Mouse (Mus musculus) megakaryocyte progenitor cell, adult 5-6 weeks (primary cell): Measurements from ENCODE around the gene Gm20498. TPM values are rescaled to one million over a fixed set of nuclear protein-coding genes. Genes with fewer than 3 reads are reported as not detected.

ENCODE experiments used
- ATAC-seq: replicated peaks from 2 replicates; pipeline ENCODE4 v1.8.0; 2016; ENCODE audit warnings: mild to moderate bottlenecking, moderate TSS enrichment, inconsistent platforms; ENCODE audit not compliant: poor library complexity
- total RNA-seq, 2 experiments: library from RNA; stranded (forward) in 1 of 2; stranded (reverse) in 1 of 2; fragments of 157-497, 149-512 nt in 1 of 2; fragments of 200-1000 nt in 1 of 2; gene quantifications; 2 replicates each; pipeline versions ENCODE4 v1.2.3 to v1.2.4; 2015 to 2017

The Gm20498 gene
- total RNA-seq, 2 experiments from 2014 or later = 12.4 to 52.5 TPM

GRCm38 (mm10) chr12:81333841-81334240, 198.9 kb downstream of the Gm20498 start:
- no peak for ATAC-seq

- no peak for ATAC-seq
These were observed 199.8 kb downstream of the Gm20498 start, which contains the start of gene Slc8a3 for GRCm38 (mm10) chr12:81332875-81333421. Gene Slc8a3, minus strand, starts transcription at chr12:81333180.

GRCm38 (mm10) chr12:81331937-81332874, 200.5 kb downstream of the Gm20498 start:
- no peak for ATAC-seq

- ATAC-seq = no peak
These were observed 201.6 kb downstream of the Gm20498 start for GRCm38 (mm10) chr12:81331046-81331638.

- no peak for ATAC-seq
These were observed 207.7 kb downstream of the Gm20498 start for GRCm38 (mm10) chr12:81324991-81325390.

- no peak for ATAC-seq
These were observed 208.6 kb downstream of the Gm20498 start for GRCm38 (mm10) chr12:81324116-81324515.

GRCm38 (mm10) chr12:81321021-81321420, 211.7 kb downstream of the Gm20498 start:
- ATAC-seq = no peak

GRCm38 (mm10) chr12:81317811-81318210, 214.9 kb downstream of the Gm20498 start:
- ATAC-seq = no peak

- no peak for ATAC-seq
These were observed 216.8 kb downstream of the Gm20498 start for GRCm38 (mm10) chr12:81315953-81316352.

Other genes starting within 250 kb of the Gm20498 start
- not detected in 2 replicates for gene Slc8a3, start 199.7 kb downstream of the Gm20498 start, total RNA-seq (2015)
- gene Slc8a3, start 199.7 kb downstream of the Gm20498 start, total RNA-seq (2017) = not detected in 2 replicates
- gene Gm4787, start 153.4 kb downstream of the Gm20498 start, total RNA-seq (2015) = 1.0 and 1.9 TPM in 2 replicates
- 0.29 and 0.51 TPM in 2 replicates for gene Gm4787, start 153.4 kb downstream of the Gm20498 start, total RNA-seq (2017)
- gene Adam4, start 111.0 kb downstream of the Gm20498 start, total RNA-seq (2015) = 1.4 and 2.0 TPM in 2 replicates
- gene Adam4, start 111.0 kb downstream of the Gm20498 start, total RNA-seq (2017) = 0.44 and 0.71 TPM in 2 replicates
- 134 and 141 TPM in 2 replicates for gene Cox16, start 47.8 kb downstream of the Gm20498 start, total RNA-seq (2015)
- gene Cox16, start 47.8 kb downstream of the Gm20498 start, total RNA-seq (2017) = 82.5 and 97.2 TPM in 2 replicates
- gene Synj2bp, start within 50 bp of the Gm20498 start, total RNA-seq (2015) = 25.6 and 34.4 TPM in 2 replicates
- 41.9 and 54.8 TPM in 2 replicates for gene Synj2bp, start within 50 bp of the Gm20498 start, total RNA-seq (2017)
- gene Adam21, start 35.6 kb upstream of the Gm20498 start, total RNA-seq (2015) = 0.20 TPM in 1 of 2 replicates, not detected in the other
- not detected in 2 replicates for gene Adam21, start 35.6 kb upstream of the Gm20498 start, total RNA-seq (2017)
- 31.6 and 36.3 TPM in 2 replicates for gene Med6, start 62.1 kb upstream of the Gm20498 start, total RNA-seq (2015)
- 61.1 and 75.2 TPM in 2 replicates for gene Med6, start 62.1 kb upstream of the Gm20498 start, total RNA-seq (2017)
- gene Ttc9, start 98.3 kb upstream of the Gm20498 start, total RNA-seq (2015) = not detected in 2 replicates
- gene Ttc9, start 98.3 kb upstream of the Gm20498 start, total RNA-seq (2017) = not detected in 2 replicates
- gene Map3k9, start 248.3 kb upstream of the Gm20498 start, total RNA-seq (2015) = 0.37 and 1.4 TPM in 2 replicates
- gene Map3k9, start 248.3 kb upstream of the Gm20498 start, total RNA-seq (2017) = 0.92 and 1.7 TPM in 2 replicates